Mouse (Mus musculus) hindbrain, postnatal 0 days (tissue): ENCODE results near the gene Mfap4. TPM values are rescaled to one million over a fixed set of nuclear protein-coding genes. Genes with fewer than 3 reads are reported as not detected.

Experiments
- ATAC-seq: fragments of 200-750 bp; cut with Nextera tagmentation; 2 replicates; pipeline ENCODE4 v1.8.0; 2017; ENCODE audit warnings: mild to moderate bottlenecking, moderate TSS enrichment, moderate library complexity
- DNase-seq: peaks from one replicate; pipeline ENCODE4 v3.0.0-alpha.2; 2015; ENCODE audit warnings: low spot score
- H3K27ac ChIP-seq: fragments of 300-500 bp; sonication (generic); 2 replicates; pipeline ENCODE4 v1.5.1; 2014; ENCODE audit warnings: mild to moderate bottlenecking
- H3K27me3 ChIP-seq: fragments of 300-500 bp; sonication (generic); 2 replicates; pipeline ENCODE4 v1.6.1; 2014; ENCODE audit warnings: low read length, mixed read lengths; ENCODE audit not compliant: insufficient read depth
- H3K36me3 ChIP-seq: fragments of 300-500 bp; sonication (generic); 2 replicates; pipeline ENCODE4 v1.6.1; 2014; ENCODE audit warnings: low read length, mixed read lengths; ENCODE audit not compliant: insufficient read depth
- H3K4me1 ChIP-seq: fragments of 300-500 bp; sonication (generic); 2 replicates; pipeline ENCODE4 v1.6.1; 2014; ENCODE audit warnings: antibody characterized with exemption, low read length, mixed read lengths; ENCODE audit not compliant: insufficient read depth
- H3K4me2 ChIP-seq: fragments of 300-500 bp; sonication (generic); 2 replicates; pipeline ENCODE4 v1.6.1; 2014; ENCODE audit warnings: low read depth, mild to moderate bottlenecking, low read length, moderate library complexity, mixed read lengths
- H3K4me3 ChIP-seq: fragments of 300-500 bp; sonication (generic); 2 replicates; pipeline ENCODE4 v1.5.1; 2014; ENCODE audit warnings: low read length
- H3K9ac ChIP-seq: fragments of 300-500 bp; sonication (generic); replicated peaks from 2 replicates; pipeline ENCODE4 v1.6.1; 2014; ENCODE audit warnings: mild to moderate bottlenecking, low read length, moderate library complexity, mixed read lengths
- H3K9me3 ChIP-seq: fragments of 300-500 bp; sonication (generic); 2 replicates; pipeline ENCODE4 v1.6.1; 2016; ENCODE audit warnings: low read length, mixed read lengths
- CTCF ChIP-seq: IDR thresholded peaks from 2 replicates; pipeline ENCODE4 v1.5.1; 2016; ENCODE audit warnings: antibody characterized with exemption, control low read depth, low read depth
- whole genome bisulfite sequencing: fragments of 180-500 bp; shearing (Covaris S2); extraction: QIAGEN DNeasy Blood & Tissue Kit; methylation state at CpG from one replicate; pipeline ENCODE4 v1.1.7; 2014; 5-methylcytosine and 5-hydroxymethylcytosine counted together
- polyA plus RNA-seq: library from polyadenylated mRNA; unstranded; fragments of >200 nt; fragmentation: Nextera tagmentation; extraction: Ambion mirVana; gene quantifications from 2 replicates; pipeline ENCODE4 v1.2.1, GENCODE M21; 2015
- total RNA-seq: library from RNA; depleted of rRNA; stranded (reverse); fragments of >200 nt; gene quantifications from 2 replicates; pipeline ENCODE4 v1.2.3, GENCODE M21; 2014; rRNA removed

Mfap4 gene
- total and polyA plus RNA-seq, 2 experiments from 2014 or later: 43.3 to 68.1 TPM

DNA sequence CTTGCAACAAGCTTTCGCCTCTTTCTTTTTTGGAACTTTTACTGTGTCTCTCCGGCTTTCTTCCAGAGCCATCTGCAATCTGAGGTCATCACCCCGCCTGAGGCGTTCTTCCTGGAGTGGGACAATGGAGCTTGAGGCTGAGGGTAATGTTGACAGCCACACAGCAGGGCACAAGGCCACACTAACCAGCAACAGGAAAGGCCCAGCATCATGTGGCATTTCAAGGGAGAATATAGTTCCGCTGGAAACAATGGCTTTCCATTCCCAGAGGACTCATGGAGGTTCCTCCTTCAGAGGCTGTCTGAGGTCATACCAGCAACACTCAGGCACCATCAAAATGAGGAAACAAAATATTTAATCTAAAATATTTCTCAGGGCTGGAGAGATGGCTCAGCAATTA is 48.3 kb downstream of the Mfap4 start:
- no peak for TF ChIP-seq CTCF
- no peaks in the 10 kb centered on the region for H3K27me3 ChIP-seq
- H3K9ac ChIP-seq: no peak overlapping the region
- H3K36me3 ChIP-seq: no peaks in the 10 kb centered on the region
- no peak overlapping the region for H3K4me3 ChIP-seq
- WGBS: 55% methylated on average over 5 of the region's 5 CpGs
- DNase-seq (no peak), ATAC-seq (no peak)
- no peak overlapping the region for H3K27ac ChIP-seq
- H3K4me2 ChIP-seq: no peak overlapping the region
- H3K4me1 ChIP-seq: no peaks in the 10 kb centered on the region; the same call in 1 of the 2 replicates
- no peaks in the 10 kb centered on the region for H3K9me3 ChIP-seq

DNA sequence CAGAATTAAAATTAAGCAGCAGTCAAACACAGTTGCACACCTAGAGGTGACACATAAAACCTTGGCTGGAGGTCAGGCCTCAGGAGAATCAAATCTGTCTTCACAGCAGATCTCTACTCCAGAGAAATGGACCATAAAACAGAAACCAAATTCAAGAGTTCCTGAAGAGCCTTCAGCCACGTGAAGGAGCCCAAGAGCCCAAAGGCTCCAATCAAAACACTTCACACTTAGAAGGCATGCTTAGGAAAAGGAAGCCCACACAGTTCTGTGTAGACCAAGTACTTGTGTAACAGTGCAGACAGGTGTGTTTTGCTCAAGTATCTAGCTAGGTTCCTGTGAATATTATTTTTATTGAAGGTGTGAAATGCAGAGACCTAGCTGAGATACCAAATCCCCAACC is 50.3 kb downstream of the Mfap4 start:
- H3K36me3 ChIP-seq: no peaks in the 10 kb centered on the region
- no peak for DNase-seq
- no peak for ATAC-seq
- WGBS: 62% methylated on average over 1 of the region's 1 CpGs
- no peaks in the 10 kb centered on the region for H3K9me3 ChIP-seq
- H3K9ac ChIP-seq: no peak overlapping the region
- no peak for TF ChIP-seq CTCF
- H3K27me3 ChIP-seq: no peaks in the 10 kb centered on the region
- H3K27ac ChIP-seq: no peak overlapping the region
- no peak overlapping the region for H3K4me2 ChIP-seq
- H3K4me1 ChIP-seq: no peaks in the 10 kb centered on the region
- no peak overlapping the region for H3K4me3 ChIP-seq

DNA sequence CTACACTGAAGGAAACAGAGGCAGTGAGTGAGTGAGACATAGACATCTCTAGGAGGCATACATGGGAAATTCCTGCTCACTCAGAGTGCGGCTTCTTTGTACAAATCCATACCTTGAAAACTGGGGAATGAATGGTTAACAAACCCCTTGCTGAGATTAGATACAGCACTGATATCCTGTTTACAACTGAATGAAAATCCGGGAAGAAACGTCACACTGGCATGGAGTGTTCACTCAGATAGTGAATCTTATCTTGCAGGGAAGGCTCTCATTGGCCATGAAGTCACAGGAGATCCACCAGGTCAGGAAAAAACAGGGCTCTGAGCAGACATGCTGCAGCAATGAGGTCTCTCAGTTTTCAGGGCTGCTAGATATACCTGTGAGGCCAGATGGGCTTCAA is 51.7 kb downstream of the Mfap4 start:
- WGBS: 63% methylated on average over 3 of the region's 3 CpGs
- Histone ChIP-seq H3K27me3 (no peaks in the 10 kb centered on the region), H3K4me1 (no peaks in the 10 kb centered on the region), H3K4me2 (no peak overlapping the region), H3K4me3 (no peak overlapping the region), H3K9me3 (no peaks in the 10 kb centered on the region), H3K36me3 (0 out of 2 replicates have a peak, but pooled peaks cover 5% of the 10 kb centered on the region), H3K9ac (no peak overlapping the region), H3K27ac (peak overlapping the region; percentile 26; the same call in 1 of the 2 replicates)
- TF ChIP-seq CTCF: no peak
- no peak for ATAC-seq
- no peak for DNase-seq

DNA sequence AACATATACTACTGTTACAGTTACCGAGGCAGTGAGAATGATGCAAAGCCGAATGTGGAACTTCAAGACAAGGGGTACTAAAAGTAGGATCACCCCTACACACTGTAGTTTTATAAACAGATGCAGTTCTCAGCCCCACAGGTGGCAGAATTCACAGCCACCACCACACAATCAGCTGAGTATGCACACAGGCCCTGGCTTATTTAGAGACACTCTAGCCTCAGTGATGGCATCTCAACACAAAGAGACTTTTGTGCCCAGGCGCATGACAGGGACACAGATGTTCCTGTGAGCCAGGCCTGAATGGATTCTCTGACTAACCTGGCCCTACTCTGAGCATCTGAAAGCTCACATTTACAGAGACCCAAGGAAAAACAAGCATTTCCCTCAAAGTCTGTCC is 52.1 kb downstream of the Mfap4 start:
- Histone ChIP-seq H3K4me3 (no peak overlapping the region), H3K9ac (no peak overlapping the region), H3K27me3 (no peaks in the 10 kb centered on the region), H3K4me2 (no peak overlapping the region), H3K27ac (peak overlapping the region; percentile 41; the same call in 1 of the 2 replicates), H3K9me3 (no peaks in the 10 kb centered on the region), H3K4me1 (no peaks in the 10 kb centered on the region), H3K36me3 (0 out of 2 replicates have a peak, but pooled peaks cover 5% of the 10 kb centered on the region)
- DNase-seq (peak; percentile 33), ATAC-seq (peak; percentile 70; the same call in 1 of the 2 replicates)
- WGBS: 78% methylated on average over 3 of the region's 3 CpGs
- TF ChIP-seq CTCF: no peak

Other genes starting within 250 kb of the Mfap4 start
- 37.9 and 40.4 TPM in 2 replicates for gene Aldh3a2, start 218.0 kb upstream of the Mfap4 start, total RNA-seq
- gene Aldh3a2, start 218.0 kb upstream of the Mfap4 start, polyA plus RNA-seq: 36.2 and 37.3 TPM in 2 replicates
- gene Slc47a2, start 142.6 kb upstream of the Mfap4 start, total RNA-seq: 0.16 TPM in 1 of 2 replicates, not detected in the other
- 0.14 and 0.21 TPM in 2 replicates for gene Slc47a2, start 142.6 kb upstream of the Mfap4 start, polyA plus RNA-seq
- 7.7 and 9.5 TPM in 2 replicates for gene Slc47a1, start 107.1 kb upstream of the Mfap4 start, total RNA-seq
- 2.3 and 3.2 TPM in 2 replicates for gene Slc47a1, start 107.1 kb upstream of the Mfap4 start, polyA plus RNA-seq
- 74.3 and 74.9 TPM in 2 replicates for gene Rnf112, start 31.3 kb upstream of the Mfap4 start, total RNA-seq
- 22.0 and 23.8 TPM in 2 replicates for gene Rnf112, start 31.3 kb upstream of the Mfap4 start, polyA plus RNA-seq
- gene Mapk7, start 9.0 kb downstream of the Mfap4 start, total RNA-seq: 50.5 and 58.8 TPM in 2 replicates
- 43.1 TPM in 2 replicates for gene Mapk7, start 9.0 kb downstream of the Mfap4 start, polyA plus RNA-seq
- gene B9d1, start 19.7 kb downstream of the Mfap4 start, total RNA-seq: 22.8 and 33.9 TPM in 2 replicates
- 26.2 and 29.7 TPM in 2 replicates for gene B9d1, start 19.7 kb downstream of the Mfap4 start, polyA plus RNA-seq
- gene Epn2, start 94.3 kb downstream of the Mfap4 start, total RNA-seq: 76.4 and 84.2 TPM in 2 replicates
- 56.1 and 59.9 TPM in 2 replicates for gene Epn2, start 94.3 kb downstream of the Mfap4 start, polyA plus RNA-seq
- gene Grap, start 167.8 kb downstream of the Mfap4 start, total RNA-seq: 7.4 and 11.9 TPM in 2 replicates
- 7.7 and 8.1 TPM in 2 replicates for gene Grap, start 167.8 kb downstream of the Mfap4 start, polyA plus RNA-seq
- gene Fam83g, start 198.7 kb downstream of the Mfap4 start, total RNA-seq: 0.11 and 0.21 TPM in 2 replicates
- gene Fam83g, start 198.7 kb downstream of the Mfap4 start, polyA plus RNA-seq: 0.10 TPM in 2 replicates
- 0.21 TPM in 1 of 2 replicates, not detected in the other for gene Slc5a10, start 235.4 kb downstream of the Mfap4 start, total RNA-seq
- gene Slc5a10, start 235.4 kb downstream of the Mfap4 start, polyA plus RNA-seq: 0.19 and 0.20 TPM in 2 replicates